Mouse (Mus musculus): ENCODE measurements around the gene Gm20388.

Gene Gm20388

DNA sequence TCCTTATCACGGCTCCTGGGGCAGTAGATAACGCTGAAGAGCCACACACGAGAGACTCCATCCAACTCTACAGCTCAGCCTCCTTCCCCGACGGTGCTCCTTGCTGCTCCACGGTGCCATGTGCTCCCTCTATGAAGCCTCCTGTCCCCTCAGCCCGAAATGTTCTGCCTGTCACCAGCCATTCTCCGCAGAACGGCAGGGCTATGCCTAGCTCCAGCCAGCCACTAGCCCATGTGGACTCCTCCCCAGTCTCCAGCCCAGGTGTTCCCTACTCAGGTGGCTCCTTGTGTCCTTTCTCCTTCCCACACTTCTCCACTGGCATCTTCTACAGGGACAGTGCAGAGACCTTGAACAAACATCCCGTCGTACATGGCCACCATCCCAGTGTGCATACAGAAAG lies 1634.3 kb downstream of the Gm20388 start:
- DNase-seq, result no peak

DNA sequence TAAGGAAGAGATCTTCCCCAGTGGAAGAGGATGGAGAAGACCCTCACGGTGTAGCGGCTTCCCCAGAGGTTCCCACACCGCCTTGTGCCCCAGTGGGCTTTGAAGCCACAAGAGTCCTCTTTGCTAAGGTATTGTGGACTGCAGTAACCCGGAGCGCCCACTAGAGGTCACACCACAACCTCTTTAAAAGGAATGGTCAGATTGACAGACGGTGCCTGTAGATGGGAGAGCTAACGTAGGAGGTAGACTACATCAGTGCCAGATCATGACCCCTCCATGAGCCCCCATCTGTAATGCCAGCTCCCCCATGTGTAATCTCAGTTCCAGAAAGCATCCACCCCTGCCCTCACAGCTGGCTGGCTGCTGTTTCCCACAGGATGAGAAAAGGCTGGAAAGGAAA lies 1636.5 kb downstream of the Gm20388 start:
- peak; percentile 86 to 89 for DNase-seq

GRCm38 (mm10) chr8:121550056-121550455 lies 1639.4 kb downstream of the Gm20388 start:
- no peak for DNase-seq

- DNase-seq, result no peak
Measured at GRCm38 (mm10) chr8:121551065-121551985, 1640.7 kb downstream of the Gm20388 start.

DNA sequence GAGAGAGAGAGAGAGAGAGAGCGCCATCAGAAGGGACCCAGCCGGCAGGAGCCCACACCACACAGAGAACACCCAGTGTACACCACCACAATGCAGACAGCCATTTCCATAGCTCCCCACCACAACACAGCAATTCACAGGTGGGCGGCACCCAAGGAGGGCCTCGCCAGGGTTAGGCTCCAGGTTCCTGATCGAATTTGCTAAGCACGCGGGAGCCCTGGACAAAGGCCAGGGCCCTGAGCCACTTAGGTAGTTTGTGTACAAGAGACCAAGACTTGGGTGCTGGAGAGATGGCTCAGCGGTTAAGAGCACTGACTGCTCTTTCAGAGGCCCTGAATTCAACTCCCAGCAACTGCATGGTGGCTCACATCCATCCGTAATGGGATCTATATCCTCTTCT lies 1641.9 kb downstream of the Gm20388 start:
- no peak for DNase-seq

GRCm38 (mm10) chr8:121553831-121554475 lies 1643.3 kb downstream of the Gm20388 start:
- no peak for DNase-seq

GRCm38 (mm10) chr8:121557746-121558145 lies 1647.1 kb downstream of the Gm20388 start:
- DNase-seq, result no peak

GRCm38 (mm10) chr8:121558538-121558937 lies 1647.9 kb downstream of the Gm20388 start:
- no peak for DNase-seq

GRCm38 (mm10) chr8:121559801-121560200 lies 1649.2 kb downstream of the Gm20388 start:
- DNase-seq, result no peak

- no peak for DNase-seq
Measured at GRCm38 (mm10) chr8:121560432-121561100, 1649.9 kb downstream of the Gm20388 start.

DNA sequence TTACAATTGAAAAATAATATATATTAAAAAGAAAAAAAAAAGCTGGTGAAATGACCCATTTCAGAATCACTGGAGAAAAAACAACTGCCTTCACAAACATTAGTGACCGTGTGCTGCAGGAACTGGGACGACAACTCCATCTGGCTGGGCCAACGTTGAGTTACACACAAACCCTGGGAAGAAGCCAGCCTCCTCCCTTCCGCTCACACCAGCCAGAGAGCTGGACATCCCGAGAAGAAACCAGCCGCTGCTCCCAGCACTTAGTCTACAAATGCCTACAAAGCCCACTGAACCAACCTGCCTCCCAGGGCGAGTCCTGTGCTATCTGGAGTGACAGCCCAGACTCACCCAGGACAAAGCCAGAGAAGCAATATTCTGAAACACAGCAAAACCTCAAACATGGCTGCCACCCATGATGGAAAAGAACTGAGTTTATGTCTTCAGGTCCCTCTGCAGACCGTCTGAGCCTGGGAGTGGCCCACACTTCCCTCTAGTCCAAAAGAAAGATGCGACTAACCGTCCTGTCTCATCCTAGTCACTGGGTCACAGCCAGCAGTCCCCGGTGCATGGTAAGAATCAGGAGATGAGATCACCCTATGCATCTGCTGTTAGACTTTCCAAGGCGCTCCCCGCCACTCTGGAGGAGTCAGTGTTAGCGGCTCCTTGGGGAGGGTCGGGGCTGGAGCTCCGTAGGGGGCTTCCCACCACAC lies 1651.2 kb downstream of the Gm20388 start:
- DNase-seq, result peak; percentile 62 to 73

DNA sequence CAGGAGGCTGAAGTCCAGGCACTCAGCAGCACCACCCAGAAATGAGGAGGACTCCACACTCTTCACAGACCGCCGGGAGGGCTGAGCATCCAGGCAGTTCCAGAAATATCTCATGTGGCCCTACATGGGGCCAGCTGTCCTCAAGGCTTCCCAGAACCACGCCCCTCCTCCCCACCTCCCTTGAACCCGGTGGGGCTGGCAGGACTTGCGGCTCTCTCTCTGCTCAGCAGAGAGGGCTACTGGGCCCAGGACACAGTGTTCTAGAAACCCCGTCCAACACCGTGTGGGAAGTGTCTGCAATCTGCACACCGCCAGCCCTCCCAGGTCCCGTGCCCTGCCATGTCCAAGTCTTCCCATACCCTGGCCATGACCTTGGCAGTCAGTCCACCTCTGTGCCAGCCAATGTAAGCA lies 1652.3 kb downstream of the Gm20388 start:
- peak in 1 of 2 experiments; percentile 31 for DNase-seq

- DNase-seq, result no peak
Measured at GRCm38 (mm10) chr8:121563701-121564100, 1653.1 kb downstream of the Gm20388 start.

- no peak for DNase-seq
Measured at GRCm38 (mm10) chr8:121568321-121568720, 1657.7 kb downstream of the Gm20388 start.

DNA sequence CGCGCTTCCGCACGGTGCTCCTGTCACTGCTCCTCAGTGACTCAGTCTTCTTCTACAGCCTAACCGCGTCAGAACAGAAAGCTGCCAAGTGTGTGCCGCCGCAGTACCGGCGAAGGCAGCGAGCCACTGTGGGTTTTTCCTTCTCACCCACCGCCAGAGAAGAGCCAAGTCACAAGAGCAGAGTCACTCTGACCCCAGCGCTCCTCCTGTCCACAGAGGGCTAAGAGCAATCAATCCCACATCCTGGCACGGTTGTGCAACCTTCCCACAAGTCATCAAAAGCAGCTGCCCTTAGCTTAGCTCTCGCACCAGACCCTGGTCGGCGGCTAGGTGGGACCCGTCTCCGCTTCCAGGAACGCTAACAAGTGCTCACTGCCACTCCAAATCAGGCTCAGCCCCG lies 1659.7 kb downstream of the Gm20388 start:
- no peak for DNase-seq

- no peak for DNase-seq
Measured at GRCm38 (mm10) chr8:121570801-121571200, 1660.2 kb downstream of the Gm20388 start.

- DNase-seq, result no peak
Measured at GRCm38 (mm10) chr8:121572121-121572520, 1661.5 kb downstream of the Gm20388 start.

DNA sequence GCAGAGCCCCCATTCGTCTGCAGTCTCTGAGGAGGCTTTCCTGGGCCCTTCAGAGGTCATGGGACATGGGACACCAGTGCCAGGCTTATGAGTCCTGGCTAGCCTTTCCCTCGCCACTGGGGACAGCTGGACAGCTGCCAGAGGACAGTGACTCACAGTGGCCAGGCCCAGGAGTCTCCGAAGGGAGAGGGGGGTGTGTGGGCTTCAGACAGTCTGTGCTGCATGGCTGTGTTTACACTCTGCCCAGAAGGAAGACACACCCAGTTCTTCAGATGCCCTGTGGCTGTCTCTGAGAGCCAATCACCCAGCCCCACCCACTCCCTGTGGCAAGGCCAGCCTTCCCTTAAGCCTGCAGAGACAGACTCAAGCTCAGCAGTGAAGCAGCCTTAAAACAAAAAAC lies 1662.6 kb downstream of the Gm20388 start:
- peak; percentile 49 to 75 for DNase-seq

DNA sequence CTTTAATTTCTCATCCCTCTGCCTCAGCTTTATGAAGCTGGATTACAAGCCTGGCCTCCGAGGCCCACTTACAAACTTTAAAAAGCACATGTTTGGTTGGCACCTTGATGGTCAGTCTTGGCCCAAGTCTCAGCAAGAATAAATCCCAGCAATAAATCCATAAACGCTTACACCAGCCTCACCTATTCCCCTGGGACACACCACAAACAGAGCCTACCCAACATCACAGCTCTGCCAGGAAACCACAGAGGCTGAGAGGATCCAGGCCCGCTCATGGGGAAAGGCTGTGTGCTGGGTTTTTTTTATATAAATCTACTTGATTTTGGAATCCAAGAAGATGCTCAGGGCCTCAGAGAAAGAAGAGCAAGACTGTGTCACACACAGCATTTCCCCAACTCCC lies 1665.0 kb downstream of the Gm20388 start:
- no peak for DNase-seq

- peak; percentile 43 to 52 for DNase-seq
Measured at GRCm38 (mm10) chr8:121577751-121578675, 1667.4 kb downstream of the Gm20388 start.

DNA sequence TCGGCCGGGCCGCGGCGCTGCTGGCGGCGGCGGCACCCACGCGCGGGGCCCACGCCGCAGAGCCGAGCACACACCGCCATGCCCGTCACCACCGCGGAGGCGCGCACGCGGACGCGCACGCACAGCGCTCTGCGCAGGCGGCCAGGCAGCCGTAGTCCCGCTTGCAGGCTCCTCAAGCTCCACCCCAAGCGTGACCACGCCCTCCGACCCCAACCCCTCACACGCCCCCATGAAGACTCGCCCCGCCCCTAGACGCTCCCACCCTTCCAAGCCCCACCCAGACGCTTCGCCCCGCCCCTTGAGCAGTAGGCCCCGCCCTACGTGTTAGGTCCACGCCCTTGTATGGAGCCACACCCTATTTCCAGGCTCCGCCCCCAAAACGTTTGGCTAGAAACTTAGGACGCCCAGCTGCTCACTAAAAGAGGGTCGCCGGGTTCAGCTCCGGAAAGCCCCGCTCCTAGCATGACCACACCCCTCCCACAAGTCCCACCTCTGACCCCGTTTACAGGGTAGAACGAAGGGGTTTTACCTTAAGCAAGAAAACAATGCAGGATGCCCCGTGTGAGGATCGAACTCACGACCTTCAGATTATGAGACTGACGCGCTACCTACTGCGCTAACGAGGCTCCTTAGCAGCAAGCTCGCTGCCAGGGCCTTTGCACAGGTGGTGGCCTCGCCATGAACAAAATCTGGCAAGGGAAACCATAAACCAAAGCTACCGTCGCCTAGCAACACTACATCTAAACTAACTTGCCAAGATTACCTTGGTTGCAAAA lies 1668.2 kb downstream of the Gm20388 start, which contains the start of gene Fbxo31:
Gene Fbxo31, minus strand, starts transcription at position 131 of the 776 bp plus-strand sequence.
- peak; percentile 94 for DNase-seq
